Mouse (Mus musculus): ENCODE measurements around the gene Pms1. TPM values are rescaled to one million over a fixed set of nuclear protein-coding genes. Genes with fewer than 3 reads are reported as not detected.

Pms1 gene
- polyA plus RNA-seq, 1 experiment from 2014 or later, result 20.1 TPM

GRCm38 (mm10) chr1:53225616-53226015 is 71.2 kb downstream of the Pms1 start:
- Histone ChIP-seq H3K27ac (ENCODE audit: low read depth, low read length) (no peak overlapping the region), H3K9ac (ENCODE audit: low read depth, low read length) (no peak overlapping the region), H3K4me2 (no peak overlapping the region), H3K27me3 (replicated peaks; ENCODE audit: control insufficient read depth, insufficient read depth, low read length) (no peaks in the 10 kb centered on the region), H3K9me3 (ENCODE audit: control insufficient read depth, low read length) (no peaks in the 10 kb centered on the region), H3K4me3 (ENCODE audit: low read depth, low read length) (no peak overlapping the region), H3K4me1 (replicated peaks; ENCODE audit: control insufficient read depth, insufficient read depth, low read length) (no peaks in the 10 kb centered on the region), H3K36me3 (ENCODE audit: control insufficient read depth, insufficient read depth, low read length) (no peaks in the 10 kb centered on the region; the same call in 1 of the 2 replicates)
- ATAC-seq (replicated peaks; ENCODE audit: low FRiP score), result no peak
- 84% methylated on average over 3 of the region's 3 CpGs for WGBS
- no peak for DNase-seq (ENCODE audit: low spot score)

- ATAC-seq (replicated peaks; ENCODE audit: low FRiP score) (no peak), DNase-seq (ENCODE audit: low spot score) (no peak)
- Histone ChIP-seq H3K9me3 (ENCODE audit: control insufficient read depth, low read length) (no peaks in the 10 kb centered on the region), H3K9ac (ENCODE audit: low read depth, low read length) (no peak overlapping the region), H3K36me3 (ENCODE audit: control insufficient read depth, insufficient read depth, low read length) (no peaks in the 10 kb centered on the region; the same call in 1 of the 2 replicates), H3K4me2 (no peak overlapping the region), H3K4me3 (ENCODE audit: low read depth, low read length) (no peak overlapping the region), H3K27me3 (replicated peaks; ENCODE audit: control insufficient read depth, insufficient read depth, low read length) (no peaks in the 10 kb centered on the region), H3K4me1 (replicated peaks; ENCODE audit: control insufficient read depth, insufficient read depth, low read length) (no peaks in the 10 kb centered on the region), H3K27ac (ENCODE audit: low read depth, low read length) (no peak overlapping the region)
- WGBS, result 90% methylated on average over 1 of the region's 1 CpGs
Observed at GRCm38 (mm10) chr1:53224775-53225174, 72.0 kb downstream of the Pms1 start.

GRCm38 (mm10) chr1:53210136-53210535 is 86.7 kb downstream of the Pms1 start:
- Histone ChIP-seq H3K27me3 (replicated peaks; ENCODE audit: control insufficient read depth, insufficient read depth, low read length) (no peaks in the 10 kb centered on the region), H3K36me3 (ENCODE audit: control insufficient read depth, insufficient read depth, low read length) (peaks cover 4% of the 10 kb centered on the region; the same call in 1 of the 2 replicates), H3K4me3 (ENCODE audit: low read depth, low read length) (no peak overlapping the region), H3K4me2 (no peak overlapping the region), H3K27ac (ENCODE audit: low read depth, low read length) (no peak overlapping the region), H3K9ac (ENCODE audit: low read depth, low read length) (no peak overlapping the region), H3K4me1 (replicated peaks; ENCODE audit: control insufficient read depth, insufficient read depth, low read length) (no peaks in the 10 kb centered on the region), H3K9me3 (ENCODE audit: control insufficient read depth, low read length) (no peaks in the 10 kb centered on the region)
- DNase-seq (ENCODE audit: low spot score), result no peak
- ATAC-seq (replicated peaks; ENCODE audit: low FRiP score), result no peak

- Histone ChIP-seq H3K36me3 (ENCODE audit: control insufficient read depth, insufficient read depth, low read length) (peaks cover 4% of the 10 kb centered on the region; the same call in 1 of the 2 replicates), H3K27me3 (replicated peaks; ENCODE audit: control insufficient read depth, insufficient read depth, low read length) (no peaks in the 10 kb centered on the region), H3K9me3 (ENCODE audit: control insufficient read depth, low read length) (no peaks in the 10 kb centered on the region), H3K4me1 (replicated peaks; ENCODE audit: control insufficient read depth, insufficient read depth, low read length) (no peaks in the 10 kb centered on the region), H3K27ac (ENCODE audit: low read depth, low read length) (no peak overlapping the region), H3K9ac (ENCODE audit: low read depth, low read length) (no peak overlapping the region), H3K4me2 (no peak overlapping the region), H3K4me3 (ENCODE audit: low read depth, low read length) (no peak overlapping the region)
- WGBS, result 86% methylated on average over 2 of the region's 2 CpGs
- DNase-seq (ENCODE audit: low spot score), result no peak
- ATAC-seq (replicated peaks; ENCODE audit: low FRiP score), result no peak
Observed at GRCm38 (mm10) chr1:53203902-53204301, 92.9 kb downstream of the Pms1 start.

- no peak overlapping the region for H3K4me3 ChIP-seq (ENCODE audit: low read depth, low read length)
- DNase-seq (ENCODE audit: low spot score) (no peak), ATAC-seq (replicated peaks; ENCODE audit: low FRiP score) (no peak)
- H3K9ac ChIP-seq (ENCODE audit: low read depth, low read length), result no peak overlapping the region
- peaks cover 4% of the 10 kb centered on the region; the same call in 1 of the 2 replicates for H3K36me3 ChIP-seq (ENCODE audit: control insufficient read depth, insufficient read depth, low read length)
- no peaks in the 10 kb centered on the region for H3K27me3 ChIP-seq (replicated peaks; ENCODE audit: control insufficient read depth, insufficient read depth, low read length)
- H3K4me2 ChIP-seq, result no peak overlapping the region
- no peak overlapping the region for H3K27ac ChIP-seq (ENCODE audit: low read depth, low read length)
- WGBS, result 78% methylated on average over 2 of the region's 2 CpGs
- no peaks in the 10 kb centered on the region for H3K4me1 ChIP-seq (replicated peaks; ENCODE audit: control insufficient read depth, insufficient read depth, low read length)
- no peaks in the 10 kb centered on the region for H3K9me3 ChIP-seq (ENCODE audit: control insufficient read depth, low read length)
Observed at GRCm38 (mm10) chr1:53201630-53202199, 95.1 kb downstream of the Pms1 start.

- no peaks in the 10 kb centered on the region for H3K9me3 ChIP-seq (ENCODE audit: control insufficient read depth, low read length)
- no peak overlapping the region for H3K9ac ChIP-seq (ENCODE audit: low read depth, low read length)
- DNase-seq (ENCODE audit: low spot score), result no peak
- H3K27me3 ChIP-seq (replicated peaks; ENCODE audit: control insufficient read depth, insufficient read depth, low read length), result no peaks in the 10 kb centered on the region
- no peak overlapping the region for H3K27ac ChIP-seq (ENCODE audit: low read depth, low read length)
- peak; percentile 65 for ATAC-seq (replicated peaks; ENCODE audit: low FRiP score)
- H3K4me3 ChIP-seq (ENCODE audit: low read depth, low read length), result no peak overlapping the region
- 0 out of 2 replicates have a peak, but pooled peaks cover 2% of the 10 kb centered on the region for H3K36me3 ChIP-seq (ENCODE audit: control insufficient read depth, insufficient read depth, low read length)
- 67% methylated on average over 3 of the region's 3 CpGs for WGBS
- H3K4me2 ChIP-seq, result no peak overlapping the region
- H3K4me1 ChIP-seq (replicated peaks; ENCODE audit: control insufficient read depth, insufficient read depth, low read length), result no peaks in the 10 kb centered on the region
Observed at GRCm38 (mm10) chr1:53194536-53194935, 102.3 kb downstream of the Pms1 start.

- 81% methylated on average over 3 of the region's 3 CpGs for WGBS
- H3K36me3 ChIP-seq (ENCODE audit: control insufficient read depth, insufficient read depth, low read length), result 0 out of 2 replicates have a peak, but pooled peaks cover 6% of the 10 kb centered on the region
- no peaks in the 10 kb centered on the region for H3K4me1 ChIP-seq (replicated peaks; ENCODE audit: control insufficient read depth, insufficient read depth, low read length)
- H3K4me3 ChIP-seq (ENCODE audit: low read depth, low read length), result no peak overlapping the region
- DNase-seq (ENCODE audit: low spot score) (no peak), ATAC-seq (replicated peaks; ENCODE audit: low FRiP score) (no peak)
- H3K27me3 ChIP-seq (replicated peaks; ENCODE audit: control insufficient read depth, insufficient read depth, low read length), result no peaks in the 10 kb centered on the region
- H3K4me2 ChIP-seq, result no peak overlapping the region
- no peak overlapping the region for H3K27ac ChIP-seq (ENCODE audit: low read depth, low read length)
- H3K9ac ChIP-seq (ENCODE audit: low read depth, low read length), result no peak overlapping the region
- H3K9me3 ChIP-seq (ENCODE audit: control insufficient read depth, low read length), result no peaks in the 10 kb centered on the region
Observed at GRCm38 (mm10) chr1:53191234-53191633, 105.6 kb downstream of the Pms1 start.

GRCm38 (mm10) chr1:53189620-53190019 is 107.2 kb downstream of the Pms1 start:
- H3K27ac ChIP-seq (ENCODE audit: low read depth, low read length), result no peak overlapping the region
- no peaks in the 10 kb centered on the region for H3K9me3 ChIP-seq (ENCODE audit: control insufficient read depth, low read length)
- H3K4me3 ChIP-seq (ENCODE audit: low read depth, low read length), result no peak overlapping the region
- DNase-seq (ENCODE audit: low spot score) (no peak), ATAC-seq (replicated peaks; ENCODE audit: low FRiP score) (no peak)
- H3K4me2 ChIP-seq, result no peak overlapping the region
- no peaks in the 10 kb centered on the region for H3K27me3 ChIP-seq (replicated peaks; ENCODE audit: control insufficient read depth, insufficient read depth, low read length)
- no peaks in the 10 kb centered on the region for H3K4me1 ChIP-seq (replicated peaks; ENCODE audit: control insufficient read depth, insufficient read depth, low read length)
- no peak overlapping the region for H3K9ac ChIP-seq (ENCODE audit: low read depth, low read length)
- H3K36me3 ChIP-seq (ENCODE audit: control insufficient read depth, insufficient read depth, low read length), result 0 out of 2 replicates have a peak, but pooled peaks cover 6% of the 10 kb centered on the region
- WGBS, result 77% methylated on average over 3 of the region's 3 CpGs

GRCm38 (mm10) chr1:53187536-53187935 is 109.3 kb downstream of the Pms1 start, which contains the start of gene 1700019A02Rik:
TSS of gene 1700019A02Rik (minus strand) at chr1:53187636.
- no peak within 1 kb of the TSS for H3K9ac ChIP-seq (ENCODE audit: low read depth, low read length)
- H3K36me3 ChIP-seq (ENCODE audit: control insufficient read depth, insufficient read depth, low read length), result 0 out of 2 replicates have a peak, but pooled peaks cover 4% of the 10 kb centered on the region
- no peak within 1 kb of the TSS for H3K4me2 ChIP-seq
- no peak for DNase-seq (ENCODE audit: low spot score)
- H3K9me3 ChIP-seq (ENCODE audit: control insufficient read depth, low read length), result no peaks in the 10 kb centered on the region
- ATAC-seq (replicated peaks; ENCODE audit: low FRiP score), result no peak
- no peaks in the 10 kb centered on the region for H3K4me1 ChIP-seq (replicated peaks; ENCODE audit: control insufficient read depth, insufficient read depth, low read length)
- no peak within 1 kb of the TSS for H3K4me3 ChIP-seq (ENCODE audit: low read depth, low read length)
- H3K27ac ChIP-seq (ENCODE audit: low read depth, low read length), result no peak within 1 kb of the TSS
- 93% methylated on average over 8 of the region's 8 CpGs for WGBS
- no peaks in the 10 kb centered on the region for H3K27me3 ChIP-seq (replicated peaks; ENCODE audit: control insufficient read depth, insufficient read depth, low read length)

Data from liver, embryonic 11.5 days (tissue).